Mouse (Mus musculus) hematopoietic stem cell, adult 5-6 weeks (primary cell): Measurements from ENCODE around the gene Nipal1. TPM values are rescaled to one million over a fixed set of nuclear protein-coding genes. Genes with fewer than 3 reads are reported as not detected.

ENCODE experiments used
- ATAC-seq, 2 experiments: fragments of 125-278 bp in 1 of 2; replicated peaks in 1 of 2; 2 replicates each; pipeline ENCODE4 v1.8.0; 2016 to 2017; ENCODE audit warnings: inconsistent platforms in 2 of 2, mild to moderate bottlenecking in 2 of 2, moderate number of reproducible peaks in 2 of 2, low read depth in 1 of 2, moderate TSS enrichment in 1 of 2; ENCODE audit not compliant: low FRiP score in 2 of 2, poor library complexity in 2 of 2, severe bottlenecking in 2 of 2, insufficient read depth in 1 of 2, low TSS enrichment in 1 of 2
- total RNA-seq: library from RNA; stranded (forward); fragments of 172-1452, 232-1000 nt; gene quantifications from 2 replicates; pipeline ENCODE4 v1.2.3, GENCODE M21; 2017

The Nipal1 gene
- total RNA-seq, 1 experiment from 2014 or later = 0.20 TPM

GRCm38 (mm10) chr5:72658375-72658774, 10.8 kb downstream of the Nipal1 start:
- ATAC-seq = no peak

- ATAC-seq = no peak
Observed at GRCm38 (mm10) chr5:72661051-72661781, 13.6 kb downstream of the Nipal1 start.

- ATAC-seq = no peak
Observed at GRCm38 (mm10) chr5:72664126-72664525, 16.5 kb downstream of the Nipal1 start.

- ATAC-seq = no peak
Observed at GRCm38 (mm10) chr5:72664854-72665253, 17.3 kb downstream of the Nipal1 start.

GRCm38 (mm10) chr5:72665281-72665680, 17.7 kb downstream of the Nipal1 start:
- peak; percentile 65 to 75; a peak in 3 of 4 replicates for ATAC-seq

GRCm38 (mm10) chr5:72666428-72666827, 18.8 kb downstream of the Nipal1 start:
- ATAC-seq = no peak

- ATAC-seq = no peak
Observed at GRCm38 (mm10) chr5:72668351-72668750, 20.8 kb downstream of the Nipal1 start.

GRCm38 (mm10) chr5:72671017-72671699, 23.6 kb downstream of the Nipal1 start:
- ATAC-seq = no peak

GRCm38 (mm10) chr5:72674994-72675542, 27.5 kb downstream of the Nipal1 start:
- ATAC-seq = no peak

- ATAC-seq = no peak
Observed at GRCm38 (mm10) chr5:72681451-72681850, 33.9 kb downstream of the Nipal1 start.

- no peak for ATAC-seq
Observed at GRCm38 (mm10) chr5:72689556-72689955, 42.0 kb downstream of the Nipal1 start.

GRCm38 (mm10) chr5:72690516-72690915, 42.9 kb downstream of the Nipal1 start:
- no peak for ATAC-seq

GRCm38 (mm10) chr5:72694684-72695083, 47.1 kb downstream of the Nipal1 start:
- no peak for ATAC-seq

- no peak for ATAC-seq
Observed at GRCm38 (mm10) chr5:72696491-72696890, 48.9 kb downstream of the Nipal1 start.

- no peak for ATAC-seq
Observed at GRCm38 (mm10) chr5:72698343-72698742, 50.7 kb downstream of the Nipal1 start.

GRCm38 (mm10) chr5:72698818-72699499, 51.4 kb downstream of the Nipal1 start:
- no peak for ATAC-seq

- ATAC-seq = no peak
Observed at GRCm38 (mm10) chr5:72699500-72699818, 51.9 kb downstream of the Nipal1 start.

- no peak for ATAC-seq
Observed at GRCm38 (mm10) chr5:72702202-72702601, 54.6 kb downstream of the Nipal1 start.
